Mouse (Mus musculus): Measurements from ENCODE around the gene Prmt8. TPM values are rescaled to one million over a fixed set of nuclear protein-coding genes. Genes with fewer than 3 reads are reported as not detected.

Prmt8 gene
- polyA plus RNA-seq, 1 experiment from 2014 or later: not detected

DNA sequence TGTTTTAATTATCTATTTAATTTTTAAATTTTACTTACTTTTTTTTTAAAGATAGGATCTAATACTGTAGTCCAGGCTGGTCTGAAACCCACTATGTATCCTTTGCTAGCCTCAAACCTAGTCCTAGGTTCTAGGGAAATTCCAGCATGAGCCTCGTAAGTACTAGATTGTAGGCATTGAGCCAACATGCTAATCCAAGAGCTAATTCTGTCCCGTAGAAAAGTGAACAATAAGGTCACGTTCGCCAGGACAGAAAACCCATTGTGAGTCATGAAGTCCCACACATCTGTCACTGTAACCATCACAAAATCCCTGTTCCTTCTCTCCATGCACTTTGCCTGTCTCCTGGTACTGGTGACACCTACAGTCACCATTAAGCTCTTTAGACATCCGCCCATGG is 53.8 kb downstream of the Prmt8 start:
- H3K27ac ChIP-seq (ENCODE audit: low read depth, low read length): no peak overlapping the region
- H3K4me2 ChIP-seq (replicated peaks; ENCODE audit: low read depth, low read length): no peak overlapping the region
- H3K9me3 ChIP-seq (ENCODE audit: control insufficient read depth, low read length): no peaks in the 10 kb centered on the region
- no peaks in the 10 kb centered on the region for H3K27me3 ChIP-seq (ENCODE audit: control insufficient read depth, insufficient read depth, low read length)
- 75% methylated on average over 5 of the region's 5 CpGs for WGBS
- H3K9ac ChIP-seq (ENCODE audit: low read depth, low read length): no peak overlapping the region
- H3K4me3 ChIP-seq (ENCODE audit: low read length): no peak overlapping the region
- 0 out of 2 replicates have a peak, but pooled peaks cover 7% of the 10 kb centered on the region for H3K4me1 ChIP-seq (ENCODE audit: control insufficient read depth, insufficient read depth, low read length)
- ATAC-seq (ENCODE audit: low FRiP score, low TSS enrichment): no peak
- H3K36me3 ChIP-seq (ENCODE audit: control insufficient read depth, insufficient read depth, low read length): no peaks in the 10 kb centered on the region

DNA sequence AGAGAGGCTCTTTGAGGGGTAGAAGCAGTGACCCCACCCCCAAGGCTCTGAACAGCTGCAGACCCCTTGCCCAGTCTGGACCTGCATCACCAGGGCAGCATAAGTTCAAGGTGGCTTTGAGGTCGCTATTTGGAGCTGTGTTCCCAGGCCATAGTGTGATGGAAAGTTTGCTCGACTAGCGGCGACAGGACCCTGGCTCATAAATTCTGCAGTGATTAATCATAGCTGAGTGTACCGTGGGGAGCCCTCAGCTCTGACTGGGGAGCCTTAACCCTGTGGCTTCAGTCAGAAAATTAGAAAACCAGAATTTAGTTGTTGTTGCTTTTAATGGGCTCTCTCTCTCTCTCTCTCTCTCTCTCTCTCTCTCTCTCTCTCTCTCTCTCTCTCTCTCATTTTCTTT is 54.4 kb downstream of the Prmt8 start:
- Histone ChIP-seq H3K4me2 (replicated peaks; ENCODE audit: low read depth, low read length) (no peak overlapping the region), H3K4me3 (ENCODE audit: low read length) (no peak overlapping the region), H3K4me1 (ENCODE audit: control insufficient read depth, insufficient read depth, low read length) (0 out of 2 replicates have a peak, but pooled peaks cover 7% of the 10 kb centered on the region), H3K27ac (ENCODE audit: low read depth, low read length) (no peak overlapping the region), H3K9me3 (ENCODE audit: control insufficient read depth, low read length) (no peaks in the 10 kb centered on the region), H3K9ac (ENCODE audit: low read depth, low read length) (no peak overlapping the region), H3K27me3 (ENCODE audit: control insufficient read depth, insufficient read depth, low read length) (no peaks in the 10 kb centered on the region), H3K36me3 (ENCODE audit: control insufficient read depth, insufficient read depth, low read length) (no peaks in the 10 kb centered on the region)
- WGBS: 14% methylated on average over 5 of the region's 5 CpGs
- ATAC-seq (ENCODE audit: low FRiP score, low TSS enrichment): no peak

DNA sequence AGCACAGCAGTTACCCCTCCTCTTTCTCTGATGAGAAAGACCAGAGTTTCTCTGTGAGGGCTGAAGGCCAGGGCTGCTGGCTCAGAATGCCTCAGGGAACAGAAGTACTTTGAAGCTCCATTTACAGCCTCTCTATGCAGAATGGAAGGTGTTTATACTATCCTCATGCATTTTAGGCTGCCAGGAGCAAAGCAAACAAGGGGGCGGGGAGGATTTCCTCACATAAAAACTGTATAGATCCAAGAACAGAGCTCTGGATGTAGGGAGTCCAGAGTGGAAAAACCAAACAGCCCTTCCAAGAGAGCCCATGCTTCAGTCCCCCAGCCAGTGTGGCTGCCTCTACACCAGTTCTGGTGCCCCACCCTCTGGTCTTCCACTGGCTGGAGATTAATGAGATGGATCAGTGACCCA is 61.0 kb downstream of the Prmt8 start:
- Histone ChIP-seq H3K27ac (ENCODE audit: low read depth, low read length) (no peak overlapping the region), H3K4me3 (ENCODE audit: low read length) (no peak overlapping the region), H3K27me3 (ENCODE audit: control insufficient read depth, insufficient read depth, low read length) (no peaks in the 10 kb centered on the region), H3K36me3 (ENCODE audit: control insufficient read depth, insufficient read depth, low read length) (no peaks in the 10 kb centered on the region), H3K9me3 (ENCODE audit: control insufficient read depth, low read length) (no peaks in the 10 kb centered on the region), H3K4me1 (ENCODE audit: control insufficient read depth, insufficient read depth, low read length) (peaks cover 8% of the 10 kb centered on the region), H3K9ac (ENCODE audit: low read depth, low read length) (no peak overlapping the region), H3K4me2 (replicated peaks; ENCODE audit: low read depth, low read length) (no peak overlapping the region)
- WGBS: 14% methylated on average over 1 of the region's 1 CpGs
- peak; percentile 82 for ATAC-seq (ENCODE audit: low FRiP score, low TSS enrichment)

DNA sequence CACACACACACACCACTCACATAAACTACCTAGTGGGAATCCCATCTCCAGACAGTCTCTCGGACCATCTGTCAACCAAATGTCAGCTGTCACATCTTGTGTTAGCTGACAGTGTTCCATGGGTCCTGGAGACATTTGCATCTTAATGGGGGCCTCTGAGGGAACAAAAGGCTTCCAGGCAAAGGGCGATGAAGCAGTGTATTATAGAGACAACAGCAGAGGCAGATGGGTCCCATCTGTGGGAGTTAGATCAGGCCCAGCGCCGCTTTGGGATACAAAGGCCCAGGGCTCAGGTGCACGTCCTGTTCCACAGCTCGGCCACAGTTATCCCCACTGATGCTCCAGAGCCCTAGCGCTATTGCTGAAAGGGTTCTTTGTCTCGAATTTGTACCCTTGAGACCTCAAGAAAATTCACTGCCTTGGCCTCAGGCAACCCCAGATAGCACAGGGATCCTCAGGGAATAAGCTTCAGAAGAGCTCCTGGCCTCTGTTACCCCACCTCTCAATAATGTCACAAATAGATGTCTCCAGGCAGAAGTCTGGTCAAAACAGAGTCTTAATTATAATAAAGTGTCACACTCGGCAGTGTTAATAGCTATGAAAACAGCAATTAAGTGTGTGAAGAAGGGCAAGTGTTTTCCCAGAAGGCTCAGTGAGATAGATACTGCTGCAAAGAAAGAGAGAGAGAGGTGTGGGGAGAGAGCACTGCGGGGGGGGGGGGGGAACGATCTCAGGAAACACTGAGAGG is 68.1 kb downstream of the Prmt8 start:
- H3K4me3 ChIP-seq (ENCODE audit: low read length): no peak overlapping the region
- H3K9me3 ChIP-seq (ENCODE audit: control insufficient read depth, low read length): no peaks in the 10 kb centered on the region
- no peaks in the 10 kb centered on the region for H3K36me3 ChIP-seq (ENCODE audit: control insufficient read depth, insufficient read depth, low read length)
- H3K27ac ChIP-seq (ENCODE audit: low read depth, low read length): no peak overlapping the region
- no peaks in the 10 kb centered on the region for H3K4me1 ChIP-seq (ENCODE audit: control insufficient read depth, insufficient read depth, low read length)
- H3K9ac ChIP-seq (ENCODE audit: low read depth, low read length): no peak overlapping the region
- 35% methylated on average over 9 of the region's 11 CpGs for WGBS
- H3K4me2 ChIP-seq (replicated peaks; ENCODE audit: low read depth, low read length): no peak overlapping the region
- ATAC-seq (ENCODE audit: low FRiP score, low TSS enrichment): no peak
- no peaks in the 10 kb centered on the region for H3K27me3 ChIP-seq (ENCODE audit: control insufficient read depth, insufficient read depth, low read length)

DNA sequence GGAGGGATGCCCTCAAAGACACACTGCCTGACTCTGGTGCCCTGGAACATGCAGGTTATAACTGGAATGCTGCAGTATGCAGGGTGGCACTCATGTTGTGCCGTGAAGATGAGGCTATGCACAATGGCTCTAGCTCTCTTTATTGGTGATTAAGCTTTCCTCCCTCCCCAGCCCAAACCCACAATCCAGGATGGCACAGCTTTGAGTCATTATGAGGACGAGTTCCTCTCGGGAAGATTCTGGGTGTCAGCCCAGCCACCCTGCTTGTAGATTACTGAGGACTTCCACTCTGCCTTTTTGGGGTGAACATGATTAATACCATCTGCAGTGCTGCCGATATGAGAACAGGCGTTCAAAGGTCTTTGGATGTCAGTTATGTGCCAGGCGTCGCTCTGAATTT is 75.6 kb downstream of the Prmt8 start:
- H3K4me1 ChIP-seq (ENCODE audit: control insufficient read depth, insufficient read depth, low read length): no peaks in the 10 kb centered on the region
- H3K9ac ChIP-seq (ENCODE audit: low read depth, low read length): no peak overlapping the region
- no peak overlapping the region for H3K4me2 ChIP-seq (replicated peaks; ENCODE audit: low read depth, low read length)
- H3K4me3 ChIP-seq (ENCODE audit: low read length): no peak overlapping the region
- ATAC-seq (ENCODE audit: low FRiP score, low TSS enrichment): no peak
- H3K27me3 ChIP-seq (ENCODE audit: control insufficient read depth, insufficient read depth, low read length): no peaks in the 10 kb centered on the region
- WGBS: 87% methylated on average over 7 of the region's 7 CpGs
- no peaks in the 10 kb centered on the region for H3K9me3 ChIP-seq (ENCODE audit: control insufficient read depth, low read length)
- H3K36me3 ChIP-seq (ENCODE audit: control insufficient read depth, insufficient read depth, low read length): no peaks in the 10 kb centered on the region
- no peak overlapping the region for H3K27ac ChIP-seq (ENCODE audit: low read depth, low read length)

DNA sequence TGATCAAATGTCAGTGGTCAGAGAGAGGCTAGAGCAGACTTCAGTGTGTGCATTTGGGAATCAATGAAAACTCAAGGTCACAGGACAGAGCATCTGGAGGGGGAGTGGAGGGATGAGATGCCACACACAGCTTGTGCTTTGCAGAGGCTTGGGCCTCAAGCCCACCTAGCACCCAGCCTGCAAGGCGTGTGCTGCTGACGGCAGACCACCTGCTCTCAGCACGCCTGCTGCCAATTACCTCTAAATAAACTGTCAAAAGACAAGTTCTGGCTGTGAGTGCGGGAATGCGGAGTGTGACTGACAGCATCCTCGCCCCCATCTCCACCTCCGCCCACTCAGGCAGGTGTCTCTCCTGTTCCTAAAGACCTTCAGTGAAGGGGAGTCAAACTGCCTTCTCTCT is 77.0 kb downstream of the Prmt8 start:
- ATAC-seq (ENCODE audit: low FRiP score, low TSS enrichment): no peak
- Histone ChIP-seq H3K9ac (ENCODE audit: low read depth, low read length) (no peak overlapping the region), H3K4me1 (ENCODE audit: control insufficient read depth, insufficient read depth, low read length) (no peaks in the 10 kb centered on the region), H3K27ac (ENCODE audit: low read depth, low read length) (no peak overlapping the region), H3K9me3 (ENCODE audit: control insufficient read depth, low read length) (no peaks in the 10 kb centered on the region), H3K4me2 (replicated peaks; ENCODE audit: low read depth, low read length) (no peak overlapping the region), H3K27me3 (ENCODE audit: control insufficient read depth, insufficient read depth, low read length) (no peaks in the 10 kb centered on the region), H3K36me3 (ENCODE audit: control insufficient read depth, insufficient read depth, low read length) (no peaks in the 10 kb centered on the region), H3K4me3 (ENCODE audit: low read length) (no peak overlapping the region)
- 56% methylated on average over 7 of the region's 7 CpGs for WGBS

DNA sequence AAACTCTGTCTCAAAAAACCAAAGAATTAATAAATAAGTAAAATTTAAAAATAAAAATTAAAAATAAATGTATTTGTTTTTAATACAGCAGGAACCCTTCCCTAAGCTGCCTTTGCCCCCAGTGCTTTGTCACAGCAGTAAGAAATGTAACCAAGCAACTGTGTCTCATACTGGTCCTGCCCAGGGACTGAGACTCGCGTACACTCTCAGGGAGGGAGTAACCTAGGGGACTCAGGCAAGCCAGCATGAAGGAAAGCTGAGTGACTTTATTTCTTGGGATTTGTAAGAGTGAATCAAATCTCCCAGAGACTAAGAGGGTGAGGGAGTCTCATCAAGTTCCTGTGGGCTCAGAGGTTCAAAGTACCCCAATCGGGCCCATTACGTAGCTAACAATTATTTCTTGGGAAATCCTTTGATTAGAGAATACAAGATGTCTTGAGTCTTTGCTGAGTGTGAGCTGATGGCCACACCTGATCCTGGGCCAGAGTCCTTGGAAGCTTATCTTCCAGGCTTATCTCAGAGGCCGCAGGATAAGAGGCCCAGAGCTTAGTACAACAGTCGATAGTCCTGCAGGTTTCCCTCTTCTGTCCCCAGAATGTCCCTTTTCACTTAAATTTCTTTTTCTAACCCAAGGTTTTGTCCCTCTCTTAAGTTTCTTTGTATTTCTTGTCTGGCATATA is 82.0 kb downstream of the Prmt8 start:
- H3K4me2 ChIP-seq (replicated peaks; ENCODE audit: low read depth, low read length): no peak overlapping the region
- 86% methylated on average over 6 of the region's 6 CpGs for WGBS
- H3K27me3 ChIP-seq (ENCODE audit: control insufficient read depth, insufficient read depth, low read length): no peaks in the 10 kb centered on the region
- no peaks in the 10 kb centered on the region for H3K9me3 ChIP-seq (ENCODE audit: control insufficient read depth, low read length)
- H3K9ac ChIP-seq (ENCODE audit: low read depth, low read length): no peak overlapping the region
- no peak overlapping the region for H3K27ac ChIP-seq (ENCODE audit: low read depth, low read length)
- no peaks in the 10 kb centered on the region for H3K36me3 ChIP-seq (ENCODE audit: control insufficient read depth, insufficient read depth, low read length)
- no peak overlapping the region for H3K4me3 ChIP-seq (ENCODE audit: low read length)
- no peaks in the 10 kb centered on the region for H3K4me1 ChIP-seq (ENCODE audit: control insufficient read depth, insufficient read depth, low read length)
- ATAC-seq (ENCODE audit: low FRiP score, low TSS enrichment): no peak

DNA sequence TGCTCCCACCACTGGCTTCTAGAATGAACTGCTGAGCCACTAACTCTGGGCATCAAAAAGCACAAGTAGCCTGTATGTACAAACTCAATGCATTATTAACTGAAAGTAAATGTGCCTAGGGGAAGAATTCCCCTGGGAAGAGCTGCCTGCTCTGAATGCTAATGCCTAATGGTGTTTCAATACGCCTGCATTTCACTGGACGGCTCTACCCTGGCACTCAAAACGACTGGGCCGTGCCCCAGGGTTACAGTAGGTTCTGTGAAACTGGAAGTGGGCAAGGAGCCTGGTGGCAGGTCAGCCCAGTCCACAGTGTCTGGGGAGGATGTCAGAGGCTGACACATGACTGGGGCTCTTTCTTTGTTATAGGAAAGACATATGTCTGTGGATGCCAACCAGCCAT is 84.3 kb downstream of the Prmt8 start:
- H3K36me3 ChIP-seq (ENCODE audit: control insufficient read depth, insufficient read depth, low read length): no peaks in the 10 kb centered on the region
- no peak for ATAC-seq (ENCODE audit: low FRiP score, low TSS enrichment)
- H3K4me2 ChIP-seq (replicated peaks; ENCODE audit: low read depth, low read length): no peak overlapping the region
- WGBS: 82% methylated on average over 4 of the region's 4 CpGs
- H3K4me1 ChIP-seq (ENCODE audit: control insufficient read depth, insufficient read depth, low read length): no peaks in the 10 kb centered on the region
- no peak overlapping the region for H3K4me3 ChIP-seq (ENCODE audit: low read length)
- no peak overlapping the region for H3K9ac ChIP-seq (ENCODE audit: low read depth, low read length)
- H3K9me3 ChIP-seq (ENCODE audit: control insufficient read depth, low read length): no peaks in the 10 kb centered on the region
- no peak overlapping the region for H3K27ac ChIP-seq (ENCODE audit: low read depth, low read length)
- H3K27me3 ChIP-seq (ENCODE audit: control insufficient read depth, insufficient read depth, low read length): no peaks in the 10 kb centered on the region

DNA sequence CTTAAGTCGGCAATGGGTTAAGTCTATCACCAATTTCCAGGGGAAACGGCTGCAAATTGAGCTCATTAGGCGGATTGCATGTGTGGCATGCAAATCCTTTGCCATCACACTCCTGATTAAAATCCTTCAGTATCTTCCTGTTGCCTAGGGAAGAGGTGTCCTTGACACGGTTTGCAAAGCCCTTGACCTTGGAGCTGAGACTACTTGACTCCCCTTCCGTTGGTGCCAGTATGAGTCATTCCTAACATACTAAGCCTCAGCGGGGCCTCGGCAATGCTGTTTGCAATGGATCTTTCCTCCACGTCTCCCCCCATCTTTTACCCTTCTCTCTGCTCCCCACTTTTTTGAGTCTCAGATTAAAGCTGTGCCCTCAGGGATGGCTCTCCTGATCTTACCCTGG is 85.7 kb downstream of the Prmt8 start:
- Histone ChIP-seq H3K9ac (ENCODE audit: low read depth, low read length) (no peak overlapping the region), H3K4me2 (replicated peaks; ENCODE audit: low read depth, low read length) (no peak overlapping the region), H3K27me3 (ENCODE audit: control insufficient read depth, insufficient read depth, low read length) (no peaks in the 10 kb centered on the region), H3K36me3 (ENCODE audit: control insufficient read depth, insufficient read depth, low read length) (no peaks in the 10 kb centered on the region), H3K4me3 (ENCODE audit: low read length) (no peak overlapping the region), H3K27ac (ENCODE audit: low read depth, low read length) (no peak overlapping the region), H3K4me1 (ENCODE audit: control insufficient read depth, insufficient read depth, low read length) (no peaks in the 10 kb centered on the region), H3K9me3 (ENCODE audit: control insufficient read depth, low read length) (no peaks in the 10 kb centered on the region)
- ATAC-seq (ENCODE audit: low FRiP score, low TSS enrichment): no peak
- WGBS: 65% methylated on average over 8 of the region's 8 CpGs
